ENCODE assay signal across 9 mouse cellular contexts in the genomic region with DNA sequence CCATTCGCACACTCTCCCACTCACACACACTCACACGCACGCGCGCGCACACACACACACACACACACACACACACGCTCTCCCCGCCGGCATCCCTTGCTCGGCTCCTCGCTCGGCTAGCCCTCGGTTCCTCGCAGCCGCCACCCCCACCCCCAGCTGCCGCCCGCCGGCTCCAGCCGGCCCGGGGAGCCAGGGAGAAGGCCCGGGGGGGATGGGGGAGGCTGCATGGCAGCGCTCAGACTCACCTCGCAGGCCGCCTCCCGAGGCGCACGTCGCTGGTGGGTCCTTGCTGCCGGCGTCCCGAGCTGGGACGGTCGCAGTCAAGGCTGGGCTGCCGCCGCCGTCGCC. TPM values are rescaled to one million over a fixed set of nuclear protein-coding genes. Genes with fewer than 3 reads are reported as not detected.
DNase-seq lines count a peak whose midpoint lies in the region; ATAC-seq and TF ChIP-seq lines count a peak whose summit lies in the region.
"Had no signal": no experiment of that assay in that cellular context is flagged by ENCODE, and none has a peak within 500 bp of the region (broad histone marks: within the 10 kb centered on the region; RNA-seq: fewer than 3 reads in every experiment).

No protein-coding gene starts in this region.

- TF ChIP-seq EP300 in ES-Bruce4 (IDR thresholded peaks at IDR 0.05; ENCODE audit: insufficient read depth, low read depth, low read length): no peak

- TF ChIP-seq POLR2A in ES-Bruce4 (IDR thresholded peaks at IDR 0.05; ENCODE audit: insufficient read depth, low read length): no peak
- no peak for TF ChIP-seq POLR2A in embryonic fibroblast, embryonic 13.5 days (IDR thresholded peaks at IDR 0.05; ENCODE audit: low read depth, low read length)

- H3K9me3 ChIP-seq in ES-Bruce4 (replicated peaks; ENCODE audit: control insufficient read depth, insufficient read depth, low read length, poor library complexity, severe bottlenecking): no peaks in the 10 kb centered on the region
- H3K9me3 ChIP-seq in intestine, embryonic 14.5 days (ENCODE audit: control insufficient read depth, low read length): no peaks in the 10 kb centered on the region
- H3K9me3 ChIP-seq in liver, embryonic 11.5 days (ENCODE audit: control insufficient read depth, low read length): no peaks in the 10 kb centered on the region

- H3K27me3 ChIP-seq in ES-Bruce4 (ENCODE audit: control insufficient read depth, insufficient read depth, low read length, poor library complexity, severe bottlenecking): no peaks in the 10 kb centered on the region
- H3K27me3 ChIP-seq in intestine, embryonic 14.5 days (replicated peaks; ENCODE audit: control insufficient read depth, insufficient read depth, low read length): peaks cover 45% of the 10 kb centered on the region
- H3K27me3 ChIP-seq in liver, embryonic 11.5 days (replicated peaks; ENCODE audit: control insufficient read depth, insufficient read depth, low read length): peaks cover 52% of the 10 kb centered on the region

- 16% methylated on average over 24 of the region's 37 CpGs for WGBS in intestine, embryonic 14.5 days
- 29% methylated on average over 19 of the region's 37 CpGs for WGBS in liver, embryonic 11.5 days

- peaks cover 2% of the 10 kb centered on the region for H3K4me1 ChIP-seq in ES-Bruce4 (ENCODE audit: control insufficient read depth, insufficient read depth, low read length)
- H3K4me1 ChIP-seq in embryonic fibroblast, embryonic 13.5 days (ENCODE audit: control insufficient read depth, insufficient read depth, low read length): no peaks in the 10 kb centered on the region
- no peaks in the 10 kb centered on the region for H3K4me1 ChIP-seq in intestine, embryonic 14.5 days (replicated peaks; ENCODE audit: control insufficient read depth, insufficient read depth, low read length)
- no peaks in the 10 kb centered on the region for H3K4me1 ChIP-seq in liver, embryonic 11.5 days (replicated peaks; ENCODE audit: control insufficient read depth, insufficient read depth, low read length)

- peak overlapping the region; percentile 85 for H3K9ac ChIP-seq in ES-Bruce4 (ENCODE audit: low read depth, poor library complexity, severe bottlenecking)
- H3K9ac ChIP-seq in intestine, embryonic 14.5 days (ENCODE audit: low read length): peak overlapping the region; percentile 16; the same call in 1 of the 2 replicates
- no peak overlapping the region for H3K9ac ChIP-seq in liver, embryonic 11.5 days (ENCODE audit: low read depth, low read length)

- DNase-seq in cerebellum, adult 11 months: no peak
- no peak for DNase-seq in intestine, embryonic 14.5 days (ENCODE audit: low spot score)
- no peak for DNase-seq in liver, embryonic 11.5 days (ENCODE audit: low spot score)
- DNase-seq in retina, postnatal 1 day: peak; percentile 58
- DNase-seq in gastrocnemius, postnatal 25 days: no peak

- TF ChIP-seq CTCF in ES-Bruce4 (IDR thresholded peaks at IDR 0.05; ENCODE audit: low read depth, low read length): no peak
- no peak for TF ChIP-seq CTCF in embryonic fibroblast, embryonic 13.5 days (IDR thresholded peaks at IDR 0.05; ENCODE audit: borderline replicate concordance, insufficient read depth, low read length)

- H3K36me3 ChIP-seq in ES-Bruce4 (ENCODE audit: control insufficient read depth, insufficient read depth, low read length, poor library complexity, severe bottlenecking): no peaks in the 10 kb centered on the region
- no peaks in the 10 kb centered on the region for H3K36me3 ChIP-seq in intestine, embryonic 14.5 days (ENCODE audit: control insufficient read depth, insufficient read depth, low read length)
- H3K36me3 ChIP-seq in liver, embryonic 11.5 days (ENCODE audit: control insufficient read depth, insufficient read depth, low read length): no peaks in the 10 kb centered on the region

- H3K27ac ChIP-seq in ES-Bruce4 (ENCODE audit: insufficient read depth, low read length): no peak overlapping the region; the same call in 1 of the 2 replicates
- peak overlapping the region; percentile 17; the same call in 1 of the 2 replicates for H3K27ac ChIP-seq in embryonic fibroblast, embryonic 13.5 days (ENCODE audit: insufficient read depth, low read length)
- no peak overlapping the region for H3K27ac ChIP-seq in intestine, embryonic 14.5 days (ENCODE audit: low read depth)
- H3K27ac ChIP-seq in liver, embryonic 11.5 days (ENCODE audit: low read depth, low read length): no peak overlapping the region

- ATAC-seq in cerebellum, adult (ENCODE audit: insufficient number of reproducible peaks, low FRiP score, low TSS enrichment): peak; percentile 29
- peak; percentile 66 for ATAC-seq in intestine, embryonic 14.5 days (replicated peaks; ENCODE audit: low FRiP score, low TSS enrichment, low read depth)
- ATAC-seq in liver, embryonic 11.5 days (replicated peaks; ENCODE audit: low FRiP score): peak; percentile 47

- peak overlapping the region; percentile 95 for H3K4me3 ChIP-seq in ES-Bruce4 (ENCODE audit: low read depth, low read length)
- H3K4me3 ChIP-seq in embryonic fibroblast, embryonic 13.5 days (ENCODE audit: insufficient read depth, low read length): peak overlapping the region; percentile 53
- peak overlapping the region; percentile 36 for H3K4me3 ChIP-seq in intestine, embryonic 14.5 days (ENCODE audit: low read depth, low read length)
- H3K4me3 ChIP-seq in liver, embryonic 11.5 days (ENCODE audit: low read depth, low read length): peak overlapping the region; percentile 48

- peak overlapping the region; percentile 61 for H3K4me2 ChIP-seq in intestine, embryonic 14.5 days (ENCODE audit: low read length)
- H3K4me2 ChIP-seq in liver, embryonic 11.5 days: peak overlapping the region; percentile 71

RNA-seq across cellular contexts. Expression of a gene that starts 0.6 kb away (rescaled TPM):
- polyA plus RNA-seq in ES-Bruce4 (2011; ENCODE audit: insufficient read depth, insufficient read length, low read depth, missing spikeins): 8.1 and 8.3 TPM in 2 replicates
- 2.1 and 2.4 TPM in 2 replicates for polyA plus RNA-seq in embryonic fibroblast, embryonic 13.5 days (2011; ENCODE audit: insufficient read length, low read depth, missing spikeins)
- polyA plus RNA-seq in intestine, embryonic 14.5 days (2014; fragmentation: Nextera tagmentation; extraction: Ambion mirVana): 0.77 and 0.84 TPM in 2 replicates
- 0.07 TPM in 1 of 2 replicates, not detected in the other for polyA plus RNA-seq in liver, embryonic 11.5 days (2014; fragmentation: Nextera tagmentation; extraction: Ambion mirVana)
- not detected for total RNA-seq in gastrocnemius, postnatal 25 days (2021)
- total RNA-seq: common myeloid progenitor, adult 5-6 weeks had no signal

Comparison
In these comparisons a context has a peak if more than half of its experiments do, and no peak if none do; other contexts are left out.
1. H3K4me3 ChIP-seq: peak in every context shown above with its lines; median percentile 95 in ES-Bruce4; 53 in embryonic fibroblast, embryonic 13.5 days; 48 in liver, embryonic 11.5 days; 36 in intestine, embryonic 14.5 days.